Mouse (Mus musculus): ENCODE results near the gene B4galnt3. TPM values are rescaled to one million over a fixed set of nuclear protein-coding genes. Genes with fewer than 3 reads are reported as not detected.

The B4galnt3 gene
- polyA plus RNA-seq, 1 experiment from 2014 or later, result 0.15 TPM

- ATAC-seq (ENCODE audit: insufficient read depth, low FRiP score, low TSS enrichment) (peak; percentile 60), DNase-seq (ENCODE audit: low spot score) (peak; percentile 70)
- Histone ChIP-seq H3K4me3 (ENCODE audit: low read depth, low read length) (no peak overlapping the region), H3K36me3 (ENCODE audit: control insufficient read depth, insufficient read depth, low read length) (no peaks in the 10 kb centered on the region), H3K9me3 (ENCODE audit: control insufficient read depth, low read length) (no peaks in the 10 kb centered on the region), H3K27me3 (ENCODE audit: control insufficient read depth, insufficient read depth, low read length) (no peaks in the 10 kb centered on the region), H3K9ac (ENCODE audit: low read length) (no peak overlapping the region), H3K4me2 (ENCODE audit: low read depth) (no peak overlapping the region), H3K4me1 (ENCODE audit: control insufficient read depth, insufficient read depth, low read length) (peaks cover 10% of the 10 kb centered on the region), H3K27ac (ENCODE audit: low read depth, low read length) (peak overlapping the region; percentile 31; the same call in 1 of the 2 replicates)
- WGBS, result 21% methylated on average over 10 of the region's 10 CpGs
These were observed 94.5 kb downstream of the B4galnt3 start for GRCm38 (mm10) chr6:120199638-120200394.

DNA sequence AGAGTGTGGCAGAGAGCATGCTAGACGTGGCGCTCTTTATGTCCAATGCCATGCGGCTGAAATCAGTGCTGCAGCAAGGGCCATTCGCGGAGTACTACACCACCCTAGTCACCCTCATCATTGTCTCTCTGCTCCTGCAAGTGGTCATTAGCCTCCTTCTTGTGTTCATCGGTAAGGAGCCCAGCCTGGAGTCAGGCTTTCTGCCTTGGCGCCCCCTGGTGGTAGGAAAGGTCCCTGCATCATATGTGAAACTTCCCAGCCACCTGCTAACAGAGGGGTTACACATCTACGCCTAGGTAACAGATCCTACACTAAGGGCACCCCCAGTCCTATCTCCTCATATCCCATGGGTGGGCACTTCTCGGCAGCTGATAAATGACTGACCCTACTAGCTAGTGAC is 96.4 kb downstream of the B4galnt3 start:
- Histone ChIP-seq H3K4me2 (ENCODE audit: low read depth) (no peak overlapping the region), H3K27ac (ENCODE audit: low read depth, low read length) (no peak overlapping the region), H3K9me3 (ENCODE audit: control insufficient read depth, low read length) (no peaks in the 10 kb centered on the region), H3K9ac (ENCODE audit: low read length) (no peak overlapping the region), H3K27me3 (ENCODE audit: control insufficient read depth, insufficient read depth, low read length) (no peaks in the 10 kb centered on the region), H3K36me3 (ENCODE audit: control insufficient read depth, insufficient read depth, low read length) (no peaks in the 10 kb centered on the region), H3K4me1 (ENCODE audit: control insufficient read depth, insufficient read depth, low read length) (peaks cover 10% of the 10 kb centered on the region), H3K4me3 (ENCODE audit: low read depth, low read length) (no peak overlapping the region)
- WGBS, result 39% methylated on average over 9 of the region's 9 CpGs
- ATAC-seq (ENCODE audit: insufficient read depth, low FRiP score, low TSS enrichment), result no peak
- peak; percentile 77 for DNase-seq (ENCODE audit: low spot score)

DNA sequence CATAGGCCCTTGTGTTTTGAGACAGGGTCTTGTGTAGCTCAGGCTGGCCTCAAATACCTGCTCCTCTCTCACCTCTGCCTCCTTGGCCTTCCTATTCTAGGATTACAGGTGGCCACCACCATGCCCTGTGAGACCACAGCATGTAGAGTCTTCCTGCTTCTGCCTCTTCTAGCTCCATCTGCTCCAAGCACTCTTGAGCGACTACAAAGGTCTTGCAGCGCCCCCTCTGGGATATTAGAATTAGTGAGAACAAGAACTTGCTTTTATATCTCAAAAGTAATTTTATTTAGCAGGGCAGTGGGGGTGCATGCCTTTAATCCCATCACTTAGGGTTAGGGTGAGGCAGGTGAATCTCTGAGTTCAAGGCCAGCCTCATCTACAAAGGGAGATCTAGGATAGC is 97.5 kb downstream of the B4galnt3 start:
- no peak for ATAC-seq (ENCODE audit: insufficient read depth, low FRiP score, low TSS enrichment)
- Histone ChIP-seq H3K9me3 (ENCODE audit: control insufficient read depth, low read length) (no peaks in the 10 kb centered on the region), H3K4me3 (ENCODE audit: low read depth, low read length) (no peak overlapping the region), H3K9ac (ENCODE audit: low read length) (no peak overlapping the region), H3K27me3 (ENCODE audit: control insufficient read depth, insufficient read depth, low read length) (no peaks in the 10 kb centered on the region), H3K4me2 (ENCODE audit: low read depth) (no peak overlapping the region), H3K4me1 (ENCODE audit: control insufficient read depth, insufficient read depth, low read length) (no peaks in the 10 kb centered on the region), H3K27ac (ENCODE audit: low read depth, low read length) (no peak overlapping the region), H3K36me3 (ENCODE audit: control insufficient read depth, insufficient read depth, low read length) (no peaks in the 10 kb centered on the region)
- WGBS, result 52% methylated on average over 2 of the region's 2 CpGs
- DNase-seq (ENCODE audit: low spot score), result peak; percentile 33

DNA sequence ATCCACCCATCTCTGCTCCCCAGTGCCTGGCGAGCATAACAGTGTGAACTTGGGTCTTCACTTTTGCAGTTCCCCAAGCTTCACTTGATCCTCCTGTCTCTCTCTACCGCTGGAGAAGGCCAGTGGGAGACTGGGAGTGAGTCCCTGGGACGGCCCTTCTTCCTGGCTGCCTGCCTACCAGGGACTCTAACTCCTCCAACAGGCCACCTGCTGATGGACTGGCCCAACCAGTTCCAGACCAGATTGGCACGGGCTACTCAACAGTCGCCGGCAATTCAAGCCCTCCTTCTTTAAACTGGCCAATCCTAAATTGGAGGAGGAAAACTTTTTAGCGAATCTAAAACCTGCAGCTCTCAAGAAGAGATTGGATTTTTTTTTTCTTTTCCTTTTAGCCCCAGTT is 99.4 kb downstream of the B4galnt3 start:
- 21% methylated on average over 7 of the region's 7 CpGs for WGBS
- H3K9me3 ChIP-seq (ENCODE audit: control insufficient read depth, low read length), result no peaks in the 10 kb centered on the region
- no peak overlapping the region for H3K4me2 ChIP-seq (ENCODE audit: low read depth)
- DNase-seq (ENCODE audit: low spot score), result no peak
- no peak overlapping the region for H3K9ac ChIP-seq (ENCODE audit: low read length)
- H3K27ac ChIP-seq (ENCODE audit: low read depth, low read length), result no peak overlapping the region
- H3K27me3 ChIP-seq (ENCODE audit: control insufficient read depth, insufficient read depth, low read length), result no peaks in the 10 kb centered on the region
- no peaks in the 10 kb centered on the region for H3K4me1 ChIP-seq (ENCODE audit: control insufficient read depth, insufficient read depth, low read length)
- no peak overlapping the region for H3K4me3 ChIP-seq (ENCODE audit: low read depth, low read length)
- no peaks in the 10 kb centered on the region for H3K36me3 ChIP-seq (ENCODE audit: control insufficient read depth, insufficient read depth, low read length)
- ATAC-seq (ENCODE audit: insufficient read depth, low FRiP score, low TSS enrichment), result no peak

DNA sequence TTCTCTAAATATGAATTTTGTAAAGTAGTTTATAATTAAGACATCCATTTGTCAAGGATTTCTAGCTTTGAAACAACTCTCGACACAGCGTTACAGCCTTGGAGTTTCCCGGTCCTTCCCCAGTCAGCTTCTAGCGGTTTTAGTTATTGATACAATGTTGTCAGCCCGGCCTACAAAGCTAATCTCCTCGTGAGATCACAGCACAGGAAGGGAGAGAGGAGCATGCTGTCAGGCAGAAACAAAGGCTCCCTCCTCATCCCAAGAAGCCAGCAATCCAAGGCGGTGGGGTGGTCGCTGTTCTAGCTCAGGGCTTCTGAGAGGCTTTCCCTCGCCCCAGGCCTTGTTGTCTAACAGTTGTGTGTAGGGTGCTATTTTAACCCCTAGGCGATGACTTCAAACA is 100.1 kb downstream of the B4galnt3 start:
- Histone ChIP-seq H3K4me2 (ENCODE audit: low read depth) (no peak overlapping the region), H3K27me3 (ENCODE audit: control insufficient read depth, insufficient read depth, low read length) (no peaks in the 10 kb centered on the region), H3K36me3 (ENCODE audit: control insufficient read depth, insufficient read depth, low read length) (no peaks in the 10 kb centered on the region), H3K27ac (ENCODE audit: low read depth, low read length) (no peak overlapping the region), H3K9ac (ENCODE audit: low read length) (no peak overlapping the region), H3K4me1 (ENCODE audit: control insufficient read depth, insufficient read depth, low read length) (no peaks in the 10 kb centered on the region), H3K9me3 (ENCODE audit: control insufficient read depth, low read length) (no peaks in the 10 kb centered on the region), H3K4me3 (ENCODE audit: low read depth, low read length) (no peak overlapping the region)
- ATAC-seq (ENCODE audit: insufficient read depth, low FRiP score, low TSS enrichment) (no peak), DNase-seq (ENCODE audit: low spot score) (no peak)
- 45% methylated on average over 10 of the region's 10 CpGs for WGBS

DNA sequence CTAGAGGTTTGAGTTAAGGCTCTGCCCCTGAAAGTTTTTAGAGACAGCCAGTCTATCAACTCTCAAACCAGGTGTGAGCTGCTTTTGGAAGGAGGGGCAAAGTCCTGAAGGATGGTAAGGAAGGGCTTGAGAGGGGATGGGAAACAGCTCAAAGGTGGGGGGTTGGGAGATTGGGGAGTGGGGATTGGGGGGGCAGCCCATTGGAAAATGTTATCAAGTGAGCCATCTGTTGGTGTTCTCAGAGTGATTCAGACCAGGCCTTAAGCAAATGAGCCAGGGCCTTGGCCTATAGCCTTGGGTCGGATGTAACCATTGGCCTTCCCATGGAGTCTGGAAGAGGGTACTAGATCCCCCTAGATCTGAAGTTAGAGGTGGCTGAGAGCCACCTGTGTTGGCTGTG is 100.6 kb downstream of the B4galnt3 start:
- no peaks in the 10 kb centered on the region for H3K4me1 ChIP-seq (ENCODE audit: control insufficient read depth, insufficient read depth, low read length)
- H3K27me3 ChIP-seq (ENCODE audit: control insufficient read depth, insufficient read depth, low read length), result no peaks in the 10 kb centered on the region
- ATAC-seq (ENCODE audit: insufficient read depth, low FRiP score, low TSS enrichment) (no peak), DNase-seq (ENCODE audit: low spot score) (no peak)
- H3K36me3 ChIP-seq (ENCODE audit: control insufficient read depth, insufficient read depth, low read length), result no peaks in the 10 kb centered on the region
- H3K9ac ChIP-seq (ENCODE audit: low read length), result no peak overlapping the region
- no peak overlapping the region for H3K4me3 ChIP-seq (ENCODE audit: low read depth, low read length)
- no peak overlapping the region for H3K4me2 ChIP-seq (ENCODE audit: low read depth)
- H3K9me3 ChIP-seq (ENCODE audit: control insufficient read depth, low read length), result no peaks in the 10 kb centered on the region
- 85% methylated on average over 1 of the region's 1 CpGs for WGBS
- H3K27ac ChIP-seq (ENCODE audit: low read depth, low read length), result no peak overlapping the region

DNA sequence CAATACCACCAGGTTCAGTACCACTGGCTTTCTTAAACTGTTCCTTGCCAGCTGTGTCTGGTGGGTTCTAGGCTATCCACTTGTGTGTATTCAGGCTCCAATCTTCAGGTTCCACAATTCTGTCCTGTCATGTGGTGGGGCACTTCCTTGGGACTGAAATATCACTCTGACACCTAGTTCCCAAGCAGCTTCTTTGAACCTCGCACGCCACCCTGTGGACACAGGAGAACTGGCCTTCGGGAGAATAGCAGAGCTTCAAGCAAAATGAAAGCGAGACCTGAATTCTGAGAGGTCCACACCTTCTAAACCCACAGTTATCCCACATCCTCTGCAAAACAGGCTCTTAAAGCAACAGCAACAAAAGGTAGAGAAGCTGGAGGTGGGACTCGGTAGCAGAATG is 101.2 kb downstream of the B4galnt3 start:
- no peak overlapping the region for H3K27ac ChIP-seq (ENCODE audit: low read depth, low read length)
- H3K4me1 ChIP-seq (ENCODE audit: control insufficient read depth, insufficient read depth, low read length), result no peaks in the 10 kb centered on the region
- H3K4me3 ChIP-seq (ENCODE audit: low read depth, low read length), result no peak overlapping the region
- H3K4me2 ChIP-seq (ENCODE audit: low read depth), result no peak overlapping the region
- H3K36me3 ChIP-seq (ENCODE audit: control insufficient read depth, insufficient read depth, low read length), result no peaks in the 10 kb centered on the region
- H3K9ac ChIP-seq (ENCODE audit: low read length), result no peak overlapping the region
- no peaks in the 10 kb centered on the region for H3K9me3 ChIP-seq (ENCODE audit: control insufficient read depth, low read length)
- 26% methylated on average over 5 of the region's 5 CpGs for WGBS
- no peaks in the 10 kb centered on the region for H3K27me3 ChIP-seq (ENCODE audit: control insufficient read depth, insufficient read depth, low read length)
- no peak for ATAC-seq (ENCODE audit: insufficient read depth, low FRiP score, low TSS enrichment)
- peak; percentile 77 for DNase-seq (ENCODE audit: low spot score)

GRCm38 (mm10) chr6:120192211-120192870 is 102.0 kb downstream of the B4galnt3 start:
- WGBS, result 11% methylated on average over 15 of the region's 15 CpGs
- no peaks in the 10 kb centered on the region for H3K4me1 ChIP-seq (ENCODE audit: control insufficient read depth, insufficient read depth, low read length)
- no peak overlapping the region for H3K4me3 ChIP-seq (ENCODE audit: low read depth, low read length)
- peak; percentile 32 for DNase-seq (ENCODE audit: low spot score)
- no peaks in the 10 kb centered on the region for H3K27me3 ChIP-seq (ENCODE audit: control insufficient read depth, insufficient read depth, low read length)
- H3K4me2 ChIP-seq (ENCODE audit: low read depth), result no peak overlapping the region
- H3K9ac ChIP-seq (ENCODE audit: low read length), result no peak overlapping the region
- ATAC-seq (ENCODE audit: insufficient read depth, low FRiP score, low TSS enrichment), result no peak
- no peak overlapping the region for H3K27ac ChIP-seq (ENCODE audit: low read depth, low read length)
- no peaks in the 10 kb centered on the region for H3K36me3 ChIP-seq (ENCODE audit: control insufficient read depth, insufficient read depth, low read length)
- H3K9me3 ChIP-seq (ENCODE audit: control insufficient read depth, low read length), result no peaks in the 10 kb centered on the region

Measured in neural tube, embryonic 11.5 days (tissue).